Mouse (Mus musculus) G1E (cell line): ENCODE results near the gene Zfp422.

ENCODE experiments used
- CTCF ChIP-seq: IDR thresholded peaks from 2 replicates; pipeline ENCODE4 v1.5.1; 2012; ENCODE audit warnings: low read depth, low read length, inconsistent platforms, mixed read lengths
- GATA1 ChIP-seq: IDR thresholded peaks from 2 replicates; pipeline ENCODE4 v1.6.1; 2012; ENCODE audit warnings: borderline replicate concordance, low read length, inconsistent platforms, mixed read lengths
- GATA2 ChIP-seq: IDR thresholded peaks from 2 replicates; pipeline ENCODE4 v1.6.1; 2012; ENCODE audit warnings: low read depth, low read length, inconsistent platforms, borderline replicate concordance
- POLR2AphosphoS5 ChIP-seq: IDR thresholded peaks from 2 replicates; pipeline ENCODE4 v1.6.1; 2012; ENCODE audit warnings: low read depth, low read length, inconsistent platforms; ENCODE audit not compliant: insufficient replicate concordance

DNA sequence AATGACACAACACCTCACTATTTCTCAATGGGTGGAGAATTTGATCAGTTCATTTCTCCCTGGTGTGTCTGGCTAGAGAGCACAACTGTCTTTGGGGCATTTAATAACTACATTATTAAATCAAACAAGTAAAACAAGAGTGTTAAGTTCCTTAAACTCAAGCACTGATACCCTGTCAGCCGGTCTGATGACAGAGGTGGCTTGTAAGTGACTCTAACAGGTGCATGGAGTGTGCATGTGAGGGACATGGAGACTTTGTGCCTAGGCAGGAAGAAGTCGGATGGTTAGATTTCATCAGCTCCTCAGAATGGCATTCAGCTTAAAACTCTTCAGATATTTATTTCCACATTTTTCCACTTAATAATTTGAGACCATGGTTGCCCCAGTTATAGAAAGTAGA lies 34.6 kb upstream of the Zfp422 start:
- TF ChIP-seq CTCF (no peak), GATA1 (no peak), POLR2AphosphoS5 (no peak), GATA2 (no peak)
